Mouse (Mus musculus) bone marrow, adult 2 months (tissue): Measurements from ENCODE around the gene Amph. TPM values are rescaled to one million over a fixed set of nuclear protein-coding genes. Genes with fewer than 3 reads are reported as not detected.

Source experiments
- H3K27ac ChIP-seq: fragments of 200-500 bp; 2 replicates; pipeline ENCODE4 v1.5.1; 2012; ENCODE audit warnings: low read depth, mild to moderate bottlenecking, control low read depth, inconsistent platforms, low read length; ENCODE audit not compliant: control insufficient read depth, poor library complexity, insufficient read depth
- H3K4me1 ChIP-seq: fragments of 200-500 bp; 2 replicates; pipeline ENCODE4 v1.6.1; 2011; ENCODE audit warnings: low read length; ENCODE audit not compliant: control insufficient read depth, insufficient read depth
- H3K4me3 ChIP-seq: fragments of 200-500 bp; replicated peaks from 2 replicates; pipeline ENCODE3; 2011; ENCODE audit warnings: mild to moderate bottlenecking, low read depth, low read length, control low read depth; ENCODE audit not compliant: control insufficient read depth
- CTCF ChIP-seq: fragments of 200-500 bp; IDR thresholded peaks from 2 replicates; pipeline ENCODE4 v1.5.1; 2011; ENCODE audit warnings: low read length, control low read depth; ENCODE audit not compliant: control insufficient read depth, insufficient read depth
- POLR2A ChIP-seq: fragments of 200-500 bp; IDR thresholded peaks from 2 replicates; pipeline ENCODE4 v1.6.1; 2011; ENCODE audit warnings: low read depth, mild to moderate bottlenecking, control low read depth, low read length, borderline replicate concordance; ENCODE audit not compliant: control insufficient read depth
- WGBS: fragments of 180-500 bp; shearing (Covaris S2); methylation state at CpG from one replicate; pipeline ENCODE4 v1.1.7; 2018; 5-methylcytosine and 5-hydroxymethylcytosine counted together
- polyA plus RNA-seq: library from polyadenylated mRNA; stranded (reverse); fragments of >200 nt; gene quantifications from 2 replicates; pipeline ENCODE4 v1.2.4, GENCODE M21; 2011; ENCODE audit warnings: low replicate concordance; ENCODE audit not compliant: missing spikeins, insufficient read depth, insufficient read length

Gene Amph
- polyA plus RNA-seq, 1 experiment, result 0.50 TPM

DNA sequence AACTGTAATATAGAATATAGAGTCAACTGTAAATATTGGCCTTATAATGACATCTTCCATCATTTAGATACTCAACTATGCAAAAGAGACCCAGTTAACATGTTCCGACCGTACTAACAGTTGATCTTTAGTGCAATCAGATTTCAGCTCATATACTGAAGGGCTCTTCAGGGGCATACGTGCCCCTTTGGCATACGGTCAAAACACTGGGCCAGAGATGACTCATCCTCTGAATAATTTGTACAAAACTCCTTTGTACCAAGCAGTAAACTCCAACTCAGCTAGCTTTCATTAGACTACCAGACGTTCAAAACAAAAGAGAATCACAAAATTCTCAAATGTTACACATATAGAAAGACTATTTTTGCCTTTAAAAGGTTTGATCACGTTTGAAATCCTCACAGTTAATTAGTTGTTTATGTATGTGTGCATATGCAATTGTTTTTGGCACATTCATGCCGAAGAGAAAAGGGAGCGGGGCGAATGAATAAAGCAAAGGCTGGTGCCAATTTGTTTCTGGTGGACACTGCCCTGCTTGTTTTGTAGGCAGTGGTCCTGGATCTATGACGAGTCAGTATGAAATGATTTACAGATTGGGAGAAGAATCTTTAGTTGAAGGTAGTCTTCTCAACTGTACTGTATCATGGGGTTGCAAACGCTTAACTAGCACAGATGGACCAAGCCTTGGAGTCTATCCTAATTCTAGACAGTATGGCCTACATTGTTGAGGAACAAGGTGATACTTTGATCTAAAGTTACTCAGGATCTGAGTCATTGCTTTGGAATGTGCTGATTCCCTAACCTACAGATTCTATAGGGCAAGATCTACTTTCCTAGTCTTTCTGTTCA is 8.3 kb downstream of the Amph start:
- TF ChIP-seq CTCF (no peak), POLR2A (no peak)
- 80% methylated on average over 11 of the region's 11 CpGs for whole genome bisulfite sequencing
- Histone ChIP-seq H3K4me1 (no peaks in the 10 kb centered on the region), H3K27ac (no peak overlapping the region), H3K4me3 (no peak overlapping the region)

GRCm38 (mm10) chr13:18957028-18957427 is 9.0 kb downstream of the Amph start:
- WGBS, result 73% methylated on average over 3 of the region's 3 CpGs
- H3K27ac ChIP-seq, result no peak overlapping the region
- H3K4me1 ChIP-seq, result no peaks in the 10 kb centered on the region
- TF ChIP-seq CTCF, result no peak
- TF ChIP-seq POLR2A, result no peak
- H3K4me3 ChIP-seq, result no peak overlapping the region

DNA sequence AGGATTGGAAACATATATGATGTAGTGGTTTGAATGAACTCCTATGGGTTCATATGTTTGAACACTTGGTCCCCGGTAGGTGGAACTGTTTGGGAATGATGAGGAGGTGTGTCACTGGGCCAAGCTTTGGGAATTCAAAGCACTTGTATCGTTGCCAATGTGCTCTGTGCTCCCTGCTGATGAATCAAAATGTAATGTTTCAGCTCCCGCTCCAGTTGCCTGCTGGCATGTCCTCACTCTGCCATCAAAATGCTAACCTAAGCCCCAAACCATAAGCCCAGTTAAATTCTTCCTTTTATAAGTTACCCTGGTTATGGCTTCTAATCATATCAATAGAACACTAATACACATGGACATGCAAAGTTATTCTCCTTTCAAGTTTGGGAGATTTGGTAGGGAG is 24.6 kb downstream of the Amph start:
- no peaks in the 10 kb centered on the region for H3K4me1 ChIP-seq
- 70% methylated on average over 3 of the region's 3 CpGs for WGBS
- TF ChIP-seq POLR2A (no peak), CTCF (no peak)
- H3K4me3 ChIP-seq, result no peak overlapping the region
- no peak overlapping the region for H3K27ac ChIP-seq

- WGBS, result 80% methylated on average over 5 of the region's 5 CpGs
- TF ChIP-seq CTCF (no peak), POLR2A (no peak)
These were observed 26.3 kb downstream of the Amph start for GRCm38 (mm10) chr13:18974351-18974750.

GRCm38 (mm10) chr13:18987266-18987665 is 39.3 kb downstream of the Amph start:
- TF ChIP-seq CTCF (no peak), POLR2A (no peak)
- Histone ChIP-seq H3K27ac (no peak overlapping the region), H3K4me1 (no peaks in the 10 kb centered on the region), H3K4me3 (no peak overlapping the region)
- WGBS, result 85% methylated on average over 4 of the region's 4 CpGs

More at GRCm38 (mm10) chr13:18974351-18974750, 26.3 kb downstream of the Amph start:
- Histone ChIP-seq H3K4me1 (no peaks in the 10 kb centered on the region), H3K27ac (no peak overlapping the region), H3K4me3 (no peak overlapping the region)

DNA sequence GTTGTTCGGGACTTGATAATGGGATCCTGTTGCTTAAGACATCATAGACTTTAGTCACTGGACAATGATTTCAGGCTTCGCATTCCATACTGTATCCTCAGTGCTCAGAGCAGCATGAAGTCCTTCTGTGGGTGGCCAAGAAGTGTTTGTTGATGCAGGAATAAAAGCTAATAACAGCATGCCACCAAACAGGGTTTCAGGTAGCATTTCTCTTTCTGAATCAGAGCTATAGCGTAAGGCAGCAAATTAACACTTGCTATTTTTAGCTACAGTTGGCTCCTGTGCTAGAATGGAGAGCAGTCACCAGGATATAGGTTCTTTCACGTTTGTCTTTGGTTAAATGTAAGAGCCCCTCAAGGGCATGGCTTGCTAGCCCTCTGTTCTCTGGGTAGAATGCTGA is 40.3 kb downstream of the Amph start:
- WGBS, result 72% methylated on average over 4 of the region's 4 CpGs
- TF ChIP-seq POLR2A, result no peak
- TF ChIP-seq CTCF, result no peak
- H3K27ac ChIP-seq, result no peak overlapping the region
- H3K4me3 ChIP-seq, result no peak overlapping the region
- H3K4me1 ChIP-seq, result no peaks in the 10 kb centered on the region

- WGBS, result 76% methylated on average over 8 of the region's 8 CpGs
- no peak overlapping the region for H3K4me3 ChIP-seq
- H3K27ac ChIP-seq, result no peak overlapping the region
These were observed 41.2 kb downstream of the Amph start for GRCm38 (mm10) chr13:18989185-18989714.

GRCm38 (mm10) chr13:19002502-19002901 is 54.5 kb downstream of the Amph start:
- WGBS, result 86% methylated on average over 9 of the region's 9 CpGs
- H3K27ac ChIP-seq, result no peak overlapping the region
- TF ChIP-seq CTCF, result no peak
- no peak for TF ChIP-seq POLR2A
- H3K4me3 ChIP-seq, result no peak overlapping the region
- H3K4me1 ChIP-seq, result no peaks in the 10 kb centered on the region

More at GRCm38 (mm10) chr13:18989185-18989714, 41.2 kb downstream of the Amph start:
- TF ChIP-seq POLR2A (no peak), CTCF (no peak)
- no peaks in the 10 kb centered on the region for H3K4me1 ChIP-seq
